Mouse (Mus musculus) MEL (cell line): Measurements from ENCODE around the gene Polr2l.

Experiments used
- CTCF ChIP-seq, 3 experiments: IDR thresholded peaks in 2 of 3; conservative IDR thresholded peaks in 1 of 3; 2 replicates each; pipeline ENCODE4 v1.5.1; 2011 to 2012; ENCODE audit warnings: low read length in 3 of 3, low read depth in 2 of 3, mild to moderate bottlenecking in 2 of 3, improper control_type of control experiment in 1 of 3, inconsistent platforms in 1 of 3, mixed read lengths in 1 of 3, moderate library complexity in 1 of 3; ENCODE audit not compliant: control insufficient read depth in 1 of 3, insufficient read depth in 1 of 3, poor library complexity in 1 of 3, severe bottlenecking in 1 of 3
- EP300 ChIP-seq, 2 experiments: IDR thresholded peaks; 2 replicates each; pipeline ENCODE4 v1.6.1; 2011; ENCODE audit warnings: improper control_type of control experiment in 2 of 2, low read length in 2 of 2, low read depth in 1 of 2, mild to moderate bottlenecking in 1 of 2
- HCFC1 ChIP-seq: IDR thresholded peaks from 2 replicates; pipeline ENCODE4 v1.6.1; 2012; ENCODE audit warnings: low read depth, mild to moderate bottlenecking, inconsistent platforms, low read length, improper control_type of control experiment, moderate library complexity
- JUND ChIP-seq: IDR thresholded peaks from 2 replicates; pipeline ENCODE4 v1.6.1; 2011; ENCODE audit warnings: low read depth, mild to moderate bottlenecking, improper control_type of control experiment, low read length
- POLR2A ChIP-seq, 2 experiments: IDR thresholded peaks; 2 replicates each; pipeline ENCODE4 v1.6.1; 2011 to 2012; ENCODE audit warnings: low read length in 2 of 2, mild to moderate bottlenecking in 2 of 2, control low read depth in 1 of 2, improper control_type of control experiment in 1 of 2, low read depth in 1 of 2, moderate library complexity in 1 of 2; ENCODE audit not compliant: control insufficient read depth in 1 of 2, insufficient read depth in 1 of 2, poor library complexity in 1 of 2
- SIN3A ChIP-seq: IDR thresholded peaks from 2 replicates; pipeline ENCODE4 v1.6.1; 2012; ENCODE audit warnings: low read length, improper control_type of control experiment, inconsistent platforms
- TAL1 ChIP-seq: IDR thresholded peaks from 2 replicates; pipeline ENCODE4 v1.6.1; 2012; ENCODE audit warnings: mild to moderate bottlenecking, inconsistent platforms, low read length, moderate library complexity, mixed read lengths
- TCF12 ChIP-seq: IDR thresholded peaks from 2 replicates; pipeline ENCODE4 v1.6.1; 2014; ENCODE audit warnings: low read depth, mild to moderate bottlenecking, inconsistent platforms, low read length, improper control_type of control experiment, moderate library complexity
- ZC3H11A ChIP-seq: IDR thresholded peaks from 2 replicates; pipeline ENCODE4 v1.6.1; 2012; ENCODE audit warnings: low read depth, mild to moderate bottlenecking, inconsistent platforms, low read length, improper control_type of control experiment
- ZNF384 ChIP-seq: IDR thresholded peaks from 2 replicates; pipeline ENCODE4 v1.6.1; 2012; ENCODE audit warnings: low read depth, mild to moderate bottlenecking, inconsistent platforms, low read length, improper control_type of control experiment

GRCm38 (mm10) chr7:141502556-141502905, 27.6 kb upstream of the Polr2l start:
- no peak for TF ChIP-seq POLR2A (IDR thresholded peaks at IDR 0.05; ENCODE audit: control insufficient read depth in 1 of 2, insufficient read depth in 1 of 2, low read depth in 1 of 2, low read length in 2 of 2, poor library complexity in 1 of 2)
- no peak for TF ChIP-seq TAL1
- TF ChIP-seq SIN3A, result no peak
- no peak for TF ChIP-seq CTCF (IDR thresholded peaks at IDR 0.05 in 2 of 3, conservative IDR thresholded peaks at IDR 0.05 in 1 of 3; ENCODE audit: control insufficient read depth in 1 of 3, insufficient read depth in 1 of 3, low read depth in 2 of 3, low read length in 3 of 3, poor library complexity in 1 of 3, severe bottlenecking in 1 of 3)
- no peak for TF ChIP-seq TCF12
- no peak for TF ChIP-seq ZNF384
- no peak for TF ChIP-seq EP300 (IDR thresholded peaks at IDR 0.05; ENCODE audit: low read depth in 1 of 2, low read length in 2 of 2)
- no peak for TF ChIP-seq HCFC1
- TF ChIP-seq JUND, result no peak
- no peak for TF ChIP-seq ZC3H11A
